Mouse (Mus musculus) forebrain, embryonic 13.5 days (tissue): ENCODE data around the gene Plk1. TPM values are rescaled to one million over a fixed set of nuclear protein-coding genes. Genes with fewer than 3 reads are reported as not detected.

ENCODE experiments used
- ATAC-seq: fragments of 200-750 bp; cut with Nextera tagmentation; 2 replicates; pipeline ENCODE4 v1.8.0; 2017
- H3K27ac ChIP-seq: fragments of 300-500 bp; sonication (generic); 2 replicates; pipeline ENCODE4 v1.5.1; 2015; ENCODE audit warnings: inconsistent platforms, mild to moderate bottlenecking, moderate library complexity
- H3K27me3 ChIP-seq: fragments of 300-500 bp; sonication (generic); 2 replicates; pipeline ENCODE4 v1.6.1; 2015; ENCODE audit warnings: mild to moderate bottlenecking, inconsistent platforms
- H3K36me3 ChIP-seq: fragments of 300-500 bp; sonication (generic); 2 replicates; pipeline ENCODE4 v1.6.1; 2015; ENCODE audit warnings: mild to moderate bottlenecking, inconsistent platforms; ENCODE audit not compliant: poor library complexity, severe bottlenecking
- H3K4me1 ChIP-seq: fragments of 300-500 bp; sonication (generic); 2 replicates; pipeline ENCODE4 v1.6.1; 2015; ENCODE audit warnings: inconsistent platforms
- H3K4me2 ChIP-seq: fragments of 300-500 bp; sonication (generic); 2 replicates; pipeline ENCODE4 v1.6.1; 2015; ENCODE audit warnings: inconsistent platforms, mild to moderate bottlenecking, moderate library complexity
- H3K4me3 ChIP-seq: fragments of 300-500 bp; sonication (generic); 2 replicates; pipeline ENCODE4 v1.5.1; 2015; ENCODE audit warnings: mild to moderate bottlenecking, inconsistent platforms
- H3K9ac ChIP-seq: fragments of 300-500 bp; sonication (generic); 2 replicates; pipeline ENCODE4 v1.6.1; 2015; ENCODE audit warnings: mild to moderate bottlenecking, inconsistent platforms
- H3K9me3 ChIP-seq: fragments of 300-500 bp; sonication (generic); replicated peaks from 2 replicates; pipeline ENCODE4 v1.6.1; 2016; ENCODE audit warnings: inconsistent platforms
- WGBS: fragments of 180-500 bp; shearing (Covaris S2); methylation state at CpG from one replicate; pipeline ENCODE4 v1.1.7; 2015; 5-methylcytosine and 5-hydroxymethylcytosine counted together
- polyA plus RNA-seq: library from polyadenylated mRNA; unstranded; fragments of >200 nt; fragmentation: Nextera tagmentation; extraction: Ambion mirVana; gene quantifications from 2 replicates; pipeline ENCODE4 v1.2.1, GENCODE M21; 2015

Plk1 gene
- polyA plus RNA-seq, 1 experiment from 2014 or later = 118 TPM

DNA sequence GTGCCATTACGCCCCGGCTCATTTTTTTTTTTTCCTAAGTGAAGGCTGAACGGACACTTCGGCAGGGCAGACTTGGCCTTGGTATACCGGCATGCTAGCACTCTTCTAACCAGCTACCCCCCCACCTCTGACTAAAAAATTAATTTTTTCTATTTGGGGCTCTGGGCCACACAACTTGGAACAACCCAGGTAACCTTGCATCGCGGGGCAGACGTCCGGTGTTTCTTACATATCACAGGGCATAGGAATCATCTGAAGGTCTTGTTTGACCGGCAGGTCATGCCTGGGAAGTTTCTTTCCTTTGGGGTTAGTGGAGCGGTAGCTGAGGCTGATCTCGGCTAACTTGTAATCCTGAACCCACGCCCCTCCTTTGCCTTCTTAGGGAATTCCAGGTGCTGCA is 751 bp upstream of the Plk1 start:
- Histone ChIP-seq H3K27me3 (no peaks in the 10 kb centered on the region), H3K4me3 (peak overlapping the region; percentile 81), H3K9me3 (no peaks in the 10 kb centered on the region), H3K27ac (peak overlapping the region; percentile 80), H3K4me1 (peaks cover 54% of the 10 kb centered on the region), H3K36me3 (peaks cover 23% of the 10 kb centered on the region), H3K4me2 (peak overlapping the region; percentile 86), H3K9ac (peak overlapping the region; percentile 79)
- 5% methylated on average over 13 of the region's 13 CpGs for WGBS
- no peak for ATAC-seq

DNA sequence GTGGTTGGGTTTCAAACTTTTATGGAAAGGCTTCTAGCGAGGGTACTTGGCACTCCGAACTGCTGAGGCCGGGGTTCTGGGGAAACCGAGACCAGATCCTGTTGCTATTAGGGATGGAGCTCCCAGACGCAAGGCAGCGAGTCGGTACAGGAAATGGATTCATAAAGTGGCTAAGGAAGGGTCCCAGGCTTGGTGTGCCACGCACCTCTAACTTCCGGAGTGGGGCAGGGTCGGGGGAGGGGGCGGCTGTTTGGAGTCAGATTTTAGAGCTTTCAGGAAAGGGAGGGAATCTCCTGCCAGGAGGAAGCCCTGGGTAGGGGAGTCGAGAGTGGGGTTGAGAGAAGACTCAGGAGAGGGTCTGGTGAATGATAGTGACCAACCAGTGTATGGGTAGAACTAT is 798 bp downstream of the Plk1 start:
- H3K27ac ChIP-seq = 0 out of 2 replicates have a peak overlapping the region, but pooled peaks have one; percentile 35
- peak overlapping the region; percentile 86 for H3K4me2 ChIP-seq
- WGBS = under 1% methylated on average over 12 of the region's 12 CpGs
- ATAC-seq = no peak
- peaks cover 54% of the 10 kb centered on the region for H3K4me1 ChIP-seq
- peak overlapping the region; percentile 81 for H3K4me3 ChIP-seq
- peaks cover 37% of the 10 kb centered on the region for H3K36me3 ChIP-seq
- H3K9ac ChIP-seq = peak overlapping the region; percentile 79
- no peaks in the 10 kb centered on the region for H3K27me3 ChIP-seq
- no peaks in the 10 kb centered on the region for H3K9me3 ChIP-seq

DNA sequence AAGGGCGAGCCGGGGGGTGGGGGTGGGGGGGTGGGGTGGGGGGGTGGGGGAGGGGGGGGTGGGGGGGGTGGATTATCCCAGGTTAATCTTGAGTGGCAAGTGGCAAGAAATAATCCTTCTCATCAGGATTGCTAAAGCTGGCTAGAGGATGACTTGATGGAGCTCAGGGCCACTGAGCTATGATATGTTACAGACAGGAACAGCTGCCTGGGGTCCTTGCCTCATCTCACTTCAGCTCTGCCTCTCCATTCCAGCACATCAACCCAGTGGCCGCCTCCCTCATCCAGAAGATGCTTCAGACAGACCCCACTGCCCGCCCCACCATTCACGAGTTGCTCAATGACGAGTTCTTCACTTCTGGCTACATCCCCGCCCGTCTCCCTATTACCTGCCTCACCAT is 4.5 kb downstream of the Plk1 start:
- 87% methylated on average over 8 of the region's 8 CpGs for WGBS
- Histone ChIP-seq H3K4me1 (peaks cover 37% of the 10 kb centered on the region), H3K9ac (no peak overlapping the region), H3K9me3 (no peaks in the 10 kb centered on the region), H3K4me2 (no peak overlapping the region), H3K36me3 (peaks cover 74% of the 10 kb centered on the region), H3K4me3 (no peak overlapping the region), H3K27me3 (no peaks in the 10 kb centered on the region), H3K27ac (no peak overlapping the region)
- ATAC-seq = no peak

DNA sequence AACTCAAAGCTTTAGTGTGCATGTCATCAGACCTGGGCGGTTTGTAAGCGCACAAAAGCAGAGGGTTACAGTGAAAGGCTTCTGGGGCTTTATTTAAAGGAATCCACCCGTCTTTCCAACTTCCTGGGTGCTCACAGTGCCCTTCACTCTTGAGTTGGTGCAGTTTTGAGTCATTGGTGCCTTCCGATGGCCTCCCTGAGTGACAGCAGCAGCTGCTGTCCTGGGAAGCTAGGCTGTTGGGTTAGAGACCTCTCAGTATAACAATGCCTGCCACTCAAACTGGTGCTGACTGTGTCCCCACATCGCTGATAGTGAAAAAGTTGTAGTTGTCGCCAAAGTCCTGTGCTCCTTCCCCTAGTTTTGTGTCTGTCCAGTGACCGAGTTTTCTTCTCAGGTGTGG is 8.0 kb downstream of the Plk1 start:
- H3K4me2 ChIP-seq = no peak overlapping the region
- H3K4me3 ChIP-seq = no peak overlapping the region
- WGBS = 91% methylated on average over 7 of the region's 7 CpGs
- H3K9me3 ChIP-seq = no peaks in the 10 kb centered on the region
- H3K4me1 ChIP-seq = peaks cover 8% of the 10 kb centered on the region; the same call in 1 of the 2 replicates
- H3K36me3 ChIP-seq = peaks cover 86% of the 10 kb centered on the region
- H3K9ac ChIP-seq = no peak overlapping the region
- no peak for ATAC-seq
- H3K27me3 ChIP-seq = no peaks in the 10 kb centered on the region
- H3K27ac ChIP-seq = no peak overlapping the region

DNA sequence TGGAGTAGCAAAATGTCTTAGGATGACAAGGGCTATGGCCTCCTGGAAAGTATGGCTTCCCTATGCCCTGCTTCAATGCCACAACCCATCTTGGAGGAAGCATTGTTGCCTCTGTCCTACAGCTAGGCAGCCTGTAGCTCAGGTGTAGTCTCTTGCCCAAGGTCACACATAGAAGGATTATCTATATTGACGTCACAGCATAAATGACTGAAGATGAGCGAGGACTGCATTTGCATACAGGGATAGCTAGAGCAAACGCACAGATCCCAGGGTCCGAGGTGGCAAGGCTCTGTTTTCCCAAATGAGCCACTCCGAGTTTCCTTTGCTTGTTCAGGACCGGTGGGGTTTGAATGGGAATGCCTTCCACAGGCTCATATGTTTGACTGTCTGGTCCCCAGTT is 11.5 kb downstream of the Plk1 start:
- no peaks in the 10 kb centered on the region for H3K4me1 ChIP-seq
- H3K36me3 ChIP-seq = peaks cover 53% of the 10 kb centered on the region
- H3K27me3 ChIP-seq = no peaks in the 10 kb centered on the region
- no peak overlapping the region for H3K4me2 ChIP-seq
- 85% methylated on average over 6 of the region's 6 CpGs for WGBS
- ATAC-seq = no peak
- H3K9ac ChIP-seq = no peak overlapping the region
- no peak overlapping the region for H3K27ac ChIP-seq
- no peak overlapping the region for H3K4me3 ChIP-seq
- H3K9me3 ChIP-seq = no peaks in the 10 kb centered on the region

DNA sequence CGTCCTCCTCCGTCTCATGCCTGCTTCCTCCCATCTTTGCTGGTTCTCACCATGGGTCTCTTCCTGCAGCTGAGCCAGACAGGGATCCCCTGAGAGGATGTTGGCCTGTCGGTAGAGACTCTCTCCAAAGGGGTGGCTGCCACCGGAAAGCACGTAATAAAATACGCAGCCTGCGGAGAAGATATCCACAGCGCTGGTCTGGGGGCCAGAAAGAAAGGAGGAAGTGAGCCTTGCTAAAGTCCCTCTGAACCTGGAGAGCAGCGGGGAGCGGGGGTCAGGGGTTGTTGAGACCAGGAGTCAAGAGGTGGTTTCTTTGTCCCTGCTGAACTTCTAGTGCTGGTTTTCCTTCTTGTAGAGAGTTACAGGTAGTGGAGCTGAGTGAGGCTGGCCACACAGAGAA is 12.4 kb downstream of the Plk1 start:
- no peak overlapping the region for H3K9ac ChIP-seq
- H3K9me3 ChIP-seq = no peaks in the 10 kb centered on the region
- peaks cover 44% of the 10 kb centered on the region for H3K36me3 ChIP-seq
- no peak for ATAC-seq
- 79% methylated on average over 10 of the region's 10 CpGs for WGBS
- H3K4me3 ChIP-seq = no peak overlapping the region
- H3K4me1 ChIP-seq = no peaks in the 10 kb centered on the region
- H3K27me3 ChIP-seq = no peaks in the 10 kb centered on the region
- H3K4me2 ChIP-seq = no peak overlapping the region
- H3K27ac ChIP-seq = no peak overlapping the region

DNA sequence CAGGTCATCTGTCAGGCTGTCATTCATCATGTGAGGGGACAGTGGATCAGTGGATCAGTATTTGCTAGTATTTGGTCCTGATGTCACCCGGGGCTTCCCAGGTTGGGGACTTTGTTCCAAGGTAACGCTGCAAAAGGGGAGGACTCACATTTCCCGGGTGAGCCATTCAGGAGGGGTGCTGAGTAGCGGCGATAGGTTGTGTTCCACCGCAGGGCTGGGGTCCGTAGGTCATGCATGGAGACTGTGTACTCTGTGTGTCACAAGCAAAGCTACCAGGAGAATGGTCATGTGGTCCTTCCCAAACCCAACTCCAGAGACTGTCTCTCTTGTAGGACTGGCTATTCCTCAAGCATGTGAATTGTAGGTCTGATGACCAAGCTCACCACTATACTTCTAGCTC is 21.5 kb downstream of the Plk1 start:
- H3K4me2 ChIP-seq = no peak overlapping the region
- H3K9ac ChIP-seq = no peak overlapping the region
- no peak overlapping the region for H3K27ac ChIP-seq
- H3K27me3 ChIP-seq = no peaks in the 10 kb centered on the region
- no peaks in the 10 kb centered on the region for H3K4me1 ChIP-seq
- H3K4me3 ChIP-seq = no peak overlapping the region
- H3K9me3 ChIP-seq = no peaks in the 10 kb centered on the region
- 94% methylated on average over 7 of the region's 7 CpGs for WGBS
- H3K36me3 ChIP-seq = no peaks in the 10 kb centered on the region
- no peak for ATAC-seq

DNA sequence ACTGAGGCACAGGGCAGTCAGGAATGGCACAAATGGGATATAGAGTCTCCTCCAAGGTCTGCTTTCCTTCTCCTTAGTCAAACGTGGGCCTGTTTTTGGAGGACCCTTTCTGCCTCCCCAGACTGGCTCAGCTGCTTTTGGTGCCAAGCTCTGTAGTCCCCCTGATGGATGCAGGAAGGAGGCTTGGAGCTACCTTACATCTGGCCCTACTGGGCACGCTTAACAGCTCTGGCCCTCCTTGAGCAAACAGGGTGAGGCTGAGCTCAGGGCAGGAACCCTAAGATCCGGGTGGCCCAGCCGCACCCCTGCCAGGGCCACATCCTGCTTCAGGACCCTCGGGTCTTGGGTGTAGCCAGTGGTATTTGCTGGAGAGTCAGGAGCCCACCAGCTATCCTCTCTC is 25.3 kb downstream of the Plk1 start:
- no peaks in the 10 kb centered on the region for H3K36me3 ChIP-seq
- no peak overlapping the region for H3K27ac ChIP-seq
- ATAC-seq = no peak
- H3K4me2 ChIP-seq = no peak overlapping the region
- no peak overlapping the region for H3K4me3 ChIP-seq
- no peaks in the 10 kb centered on the region for H3K4me1 ChIP-seq
- no peaks in the 10 kb centered on the region for H3K27me3 ChIP-seq
- no peaks in the 10 kb centered on the region for H3K9me3 ChIP-seq
- 79% methylated on average over 5 of the region's 5 CpGs for WGBS
- H3K9ac ChIP-seq = no peak overlapping the region

DNA sequence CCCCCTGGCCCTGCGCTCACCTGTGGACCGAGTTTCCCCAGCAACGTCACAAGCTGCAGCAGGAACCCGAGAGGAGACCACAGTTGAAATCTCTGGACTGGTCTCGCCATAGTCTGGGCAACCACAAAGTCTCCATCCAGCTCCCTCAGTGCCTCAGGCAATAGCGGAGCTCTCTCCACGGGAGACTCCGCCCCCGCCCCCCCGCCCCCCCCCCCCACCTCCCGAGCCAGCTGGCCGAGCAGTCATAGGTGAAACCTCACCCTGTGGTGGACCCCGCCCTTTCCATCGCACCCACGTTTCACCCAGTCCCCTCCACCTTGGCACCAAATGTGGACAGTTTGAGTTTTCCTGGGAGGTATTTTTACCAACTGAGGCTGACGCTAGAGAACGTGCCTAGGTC is 26.8 kb downstream of the Plk1 start, which contains the start of gene Ern2:
Gene Ern2 (minus strand): TSS at position 165 of the 400 bp plus-strand sequence.
- no peaks in the 10 kb centered on the region for H3K36me3 ChIP-seq
- no peak within 1 kb of the TSS for H3K9ac ChIP-seq
- H3K27me3 ChIP-seq = no peaks in the 10 kb centered on the region
- no peak within 1 kb of the TSS for H3K27ac ChIP-seq
- H3K9me3 ChIP-seq = no peaks in the 10 kb centered on the region
- H3K4me2 ChIP-seq = peak within 1 kb of the TSS; percentile 12; the same call in 1 of the 2 replicates
- no peak for ATAC-seq
- no peaks in the 10 kb centered on the region for H3K4me1 ChIP-seq
- WGBS = 20% methylated on average over 16 of the region's 17 CpGs
- H3K4me3 ChIP-seq = no peak within 1 kb of the TSS

DNA sequence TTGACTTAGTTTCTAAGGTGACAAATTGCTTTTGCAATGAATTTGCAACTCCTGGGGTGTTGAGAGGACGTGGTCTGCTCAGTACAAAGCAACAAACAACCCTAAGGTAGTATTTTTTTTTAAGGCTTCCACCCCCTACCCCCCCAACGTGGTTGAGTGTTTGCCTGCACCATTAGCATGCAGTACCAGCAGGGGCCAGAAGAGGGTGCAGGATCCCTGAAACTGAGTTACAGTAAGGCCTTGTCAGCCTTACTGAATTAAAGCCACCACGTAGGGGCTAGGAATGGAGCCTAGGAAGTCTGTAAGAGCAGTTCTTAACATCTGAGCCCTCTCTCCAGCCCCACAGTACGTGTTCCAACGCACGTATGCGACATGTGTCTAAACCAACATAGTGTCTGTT is 30.2 kb downstream of the Plk1 start:
- Histone ChIP-seq H3K27me3 (no peaks in the 10 kb centered on the region), H3K9me3 (no peaks in the 10 kb centered on the region), H3K9ac (no peak overlapping the region), H3K27ac (no peak overlapping the region), H3K4me3 (no peak overlapping the region), H3K36me3 (no peaks in the 10 kb centered on the region), H3K4me2 (no peak overlapping the region), H3K4me1 (no peaks in the 10 kb centered on the region)
- 24% methylated on average over 7 of the region's 7 CpGs for WGBS
- ATAC-seq = no peak

DNA sequence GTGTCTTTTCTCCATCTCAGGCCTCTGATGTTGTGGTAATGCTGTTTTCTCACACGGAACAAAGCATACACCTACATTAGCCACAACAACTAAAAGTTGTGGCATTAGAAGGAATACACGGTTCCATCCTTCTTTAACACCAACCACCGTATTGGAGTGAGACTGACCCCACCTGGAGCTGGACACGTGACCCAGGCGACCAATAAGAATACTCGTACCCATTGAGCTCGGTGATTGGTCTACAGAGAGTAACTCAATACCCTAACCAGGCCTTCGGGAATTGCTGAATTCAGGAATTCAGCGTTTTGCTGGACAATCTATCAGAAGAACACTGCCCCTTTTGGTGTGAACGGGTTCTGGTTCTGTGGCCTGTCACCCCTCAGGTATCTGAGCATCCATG is 31.9 kb downstream of the Plk1 start:
- Histone ChIP-seq H3K4me1 (no peaks in the 10 kb centered on the region), H3K27me3 (no peaks in the 10 kb centered on the region), H3K27ac (no peak overlapping the region), H3K36me3 (no peaks in the 10 kb centered on the region), H3K4me2 (no peak overlapping the region), H3K4me3 (no peak overlapping the region), H3K9me3 (peaks cover 4% of the 10 kb centered on the region; the same call in 1 of the 2 replicates), H3K9ac (no peak overlapping the region)
- no peak for ATAC-seq
- WGBS = 59% methylated on average over 10 of the region's 10 CpGs

DNA sequence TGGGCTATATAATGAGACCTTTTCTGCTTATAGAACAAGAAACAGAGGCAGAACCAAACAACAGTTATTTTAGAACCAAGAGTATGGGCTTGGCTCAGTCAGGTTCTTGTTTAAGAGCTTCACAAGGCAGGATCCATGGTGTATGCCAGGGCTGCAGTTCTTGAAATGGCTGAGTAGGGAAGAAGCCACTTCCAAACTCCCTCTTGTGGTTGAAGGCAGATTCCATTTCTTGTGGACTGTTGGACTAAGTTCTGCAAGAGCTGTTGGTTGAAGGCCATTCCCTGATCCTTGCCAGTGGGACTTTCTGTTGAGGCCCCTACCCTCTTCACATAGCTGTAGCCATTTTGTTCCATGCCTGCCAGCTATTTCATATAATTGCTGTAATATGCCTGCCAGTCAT is 34.7 kb downstream of the Plk1 start:
- Histone ChIP-seq H3K27ac (no peak overlapping the region), H3K4me2 (no peak overlapping the region), H3K9me3 (peaks cover 4% of the 10 kb centered on the region; the same call in 1 of the 2 replicates), H3K36me3 (no peaks in the 10 kb centered on the region), H3K4me1 (no peaks in the 10 kb centered on the region), H3K4me3 (no peak overlapping the region), H3K9ac (no peak overlapping the region), H3K27me3 (no peaks in the 10 kb centered on the region)
- ATAC-seq = no peak

DNA sequence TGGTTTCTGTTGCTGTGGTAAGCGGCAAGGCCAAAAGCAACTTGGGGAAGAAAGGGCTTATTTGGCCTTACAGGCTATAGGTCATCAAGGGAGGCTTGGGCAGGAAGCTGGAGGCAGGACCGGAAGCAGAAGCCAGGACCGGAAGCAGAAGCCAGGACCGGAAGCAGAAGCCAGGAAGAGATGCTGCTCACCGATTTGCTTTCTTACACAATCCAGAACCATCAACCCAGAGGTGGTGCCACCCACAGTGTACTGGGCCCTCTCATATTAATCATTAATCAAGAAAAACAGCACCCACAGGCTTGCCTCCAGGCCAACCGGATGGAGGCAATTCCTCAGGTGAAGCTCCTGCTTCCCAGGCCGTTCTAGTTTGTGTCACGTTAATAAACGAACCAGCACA is 37.5 kb downstream of the Plk1 start:
- no peak overlapping the region for H3K4me2 ChIP-seq
- no peaks in the 10 kb centered on the region for H3K27me3 ChIP-seq
- H3K4me3 ChIP-seq = no peak overlapping the region
- no peaks in the 10 kb centered on the region for H3K36me3 ChIP-seq
- 92% methylated on average over 9 of the region's 9 CpGs for WGBS
- H3K27ac ChIP-seq = no peak overlapping the region
- no peak overlapping the region for H3K9ac ChIP-seq
- no peaks in the 10 kb centered on the region for H3K4me1 ChIP-seq
- ATAC-seq = no peak
- peaks cover 4% of the 10 kb centered on the region; the same call in 1 of the 2 replicates for H3K9me3 ChIP-seq
